Mouse (Mus musculus) heart, adult 11 months (tissue): ENCODE data around the gene Chmp3.

Source experiments
- DNase-seq: peaks from one replicate; pipeline ENCODE4 v3.0.0; 2022

The Chmp3 gene

GRCm38 (mm10) chr6:71609968-71610367 is 66.4 kb downstream of the Chmp3 start:
- no peak for DNase-seq

GRCm38 (mm10) chr6:71613225-71613624 is 69.6 kb downstream of the Chmp3 start:
- no peak for DNase-seq

- DNase-seq: no peak
These were observed 73.4 kb downstream of the Chmp3 start for GRCm38 (mm10) chr6:71616959-71617358.

GRCm38 (mm10) chr6:71621551-71621950 is 78.0 kb downstream of the Chmp3 start:
- DNase-seq: peak; percentile 92

GRCm38 (mm10) chr6:71621981-71622380 is 78.4 kb downstream of the Chmp3 start:
- DNase-seq: peak; percentile 87

GRCm38 (mm10) chr6:71624723-71625122 is 81.1 kb downstream of the Chmp3 start:
- no peak for DNase-seq

GRCm38 (mm10) chr6:71625984-71626383 is 82.4 kb downstream of the Chmp3 start:
- DNase-seq: no peak

- DNase-seq: no peak
These were observed 83.7 kb downstream of the Chmp3 start for GRCm38 (mm10) chr6:71627325-71627724.

GRCm38 (mm10) chr6:71631196-71631595 is 87.6 kb downstream of the Chmp3 start:
- DNase-seq: peak; percentile 79

- DNase-seq: peak; percentile 97
These were observed 88.3 kb downstream of the Chmp3 start for GRCm38 (mm10) chr6:71631706-71632461.
